Mouse (Mus musculus): ENCODE measurements around the gene Pros1. TPM values are rescaled to one million over a fixed set of nuclear protein-coding genes. Genes with fewer than 3 reads are reported as not detected.

Gene Pros1
- total RNA-seq, 2 experiments from 2014 or later: 18.5 to 21.1 TPM

DNA sequence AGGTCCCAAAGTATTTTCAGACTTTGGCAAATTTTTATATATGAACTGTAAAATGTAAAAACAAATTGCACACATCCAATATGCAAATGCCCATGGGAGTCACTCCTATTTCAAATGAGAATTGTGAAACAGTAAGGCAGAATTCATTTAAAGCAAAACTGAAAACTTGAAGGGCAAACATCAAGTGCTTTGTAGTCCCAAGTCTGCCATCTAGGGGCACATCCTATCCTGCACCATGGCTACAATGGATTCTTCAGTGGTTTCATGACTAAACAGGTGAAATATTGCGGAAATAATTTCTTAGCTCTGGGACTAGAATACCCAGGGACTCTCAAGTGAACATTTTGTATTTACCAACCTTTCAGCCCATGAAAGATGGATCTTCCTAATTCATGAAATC, 3.9 kb downstream of the Pros1 start:
- no peak for DNase-seq

DNA sequence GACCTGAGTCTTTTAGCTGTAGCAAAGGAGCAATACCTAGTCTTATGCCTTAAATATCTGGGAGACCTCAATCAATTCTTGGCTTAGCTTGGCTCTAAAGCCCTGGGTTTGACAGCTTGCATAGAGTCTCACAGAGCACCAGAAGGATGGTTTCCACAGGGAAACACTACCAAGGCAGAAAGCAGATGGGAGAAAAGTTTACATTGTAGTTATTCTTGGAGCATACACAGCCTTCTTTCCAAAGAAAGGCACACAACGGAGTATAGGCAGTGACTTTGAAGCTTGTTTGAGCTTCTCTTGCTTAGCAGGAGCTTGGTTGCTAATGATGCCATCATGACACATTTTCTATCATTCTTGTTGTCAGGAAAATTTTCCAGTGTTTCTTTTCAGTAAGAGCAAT, 6.0 kb downstream of the Pros1 start:
- intact Hi-C loops (cut with DNase I): no loop called here
- DNase-seq: no peak

More for the DNA sequence above, 3.9 kb downstream of the Pros1 start:
- intact Hi-C loops (cut with DNase I): loop anchor here (10.0 kb wide), 1 partner anchor 1997 kb away; the partner anchor contains the start of genes Cggbp1 and Zfp654

DNA sequence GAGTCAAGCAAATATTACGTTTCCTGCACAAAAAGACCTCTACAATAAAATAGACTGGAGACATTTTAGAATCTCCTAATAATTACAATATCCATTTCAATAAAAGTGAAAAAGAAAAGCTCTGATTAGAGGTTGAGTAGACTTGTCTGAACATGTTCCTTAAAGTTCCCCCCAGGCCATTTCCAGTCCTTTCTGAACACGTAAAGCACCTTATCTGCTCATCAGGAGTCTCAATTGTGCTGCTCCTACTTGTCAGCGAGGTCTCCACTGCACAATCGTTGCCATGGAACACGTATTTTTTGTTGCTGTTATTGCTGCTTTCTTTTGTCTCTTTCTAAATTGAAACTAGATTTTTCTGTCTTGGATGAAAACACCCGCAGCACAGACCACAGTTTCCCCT, 7.3 kb downstream of the Pros1 start:
- no peak for DNase-seq
- intact Hi-C loops (cut with DNase I): no loop called here

DNA sequence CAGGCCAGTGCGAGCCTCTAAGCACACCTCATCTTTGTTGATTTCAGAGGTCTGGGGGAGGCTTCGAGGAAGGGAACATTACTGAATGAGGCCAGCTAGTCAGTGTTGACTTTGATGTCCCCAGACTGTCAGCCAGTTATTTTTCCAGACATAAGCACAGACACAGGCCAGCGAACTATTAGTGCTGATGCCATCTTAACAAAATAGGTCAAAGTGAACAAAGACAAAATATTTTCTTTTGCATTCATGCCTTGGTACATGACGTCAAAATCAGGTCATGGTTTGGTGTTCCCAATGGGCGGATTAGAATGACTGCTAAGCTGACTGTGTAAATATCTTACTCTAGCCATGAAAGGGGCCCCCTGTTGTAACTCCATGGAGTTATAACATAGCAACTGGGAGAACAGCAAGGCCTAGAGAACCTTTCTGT, 18.6 kb downstream of the Pros1 start:
- no peak for DNase-seq
- intact Hi-C loops (cut with DNase I): no loop called here

DNA sequence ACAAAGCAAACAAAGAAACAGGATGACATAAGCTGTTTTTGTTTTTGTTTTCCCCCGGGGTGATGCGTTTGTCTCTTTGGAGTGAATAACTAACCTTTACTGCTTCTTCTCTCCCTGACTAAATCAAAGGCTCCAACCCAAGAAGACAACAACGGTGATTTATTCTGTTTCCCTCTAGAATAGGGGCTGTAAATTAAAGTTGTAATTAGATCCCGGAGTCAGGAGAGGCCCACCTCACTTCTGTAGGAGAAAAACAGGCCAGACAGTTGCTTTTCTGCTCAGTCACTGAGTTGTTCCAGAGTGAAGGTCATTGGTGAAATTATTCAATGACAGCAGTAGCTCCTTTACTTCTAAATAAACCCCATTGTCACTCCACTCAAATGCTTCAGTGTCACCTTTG, 19.1 kb downstream of the Pros1 start:
- DNase-seq: no peak
- intact Hi-C loops (cut with DNase I): no loop called here

DNA sequence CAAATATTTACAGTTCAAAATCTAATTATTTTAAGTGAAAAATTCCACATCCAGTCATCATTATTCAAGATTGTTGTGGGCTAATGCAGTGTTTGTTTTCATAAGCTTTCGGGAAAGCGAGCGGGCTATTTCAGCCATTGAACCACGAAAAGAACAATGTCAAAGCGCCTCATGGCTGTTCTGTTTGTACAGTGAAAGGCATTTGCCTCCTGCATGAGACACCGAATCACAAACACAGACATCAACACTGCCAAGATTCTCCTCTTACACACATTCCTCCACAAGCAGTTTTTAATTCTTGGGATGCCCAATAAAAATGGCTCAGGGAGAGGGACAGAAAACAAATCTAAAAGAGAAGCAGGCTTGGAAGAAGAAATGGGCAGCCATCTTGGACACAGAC, 20.0 kb downstream of the Pros1 start:
- intact Hi-C loops (cut with DNase I): no loop called here
- no peak for DNase-seq

DNA sequence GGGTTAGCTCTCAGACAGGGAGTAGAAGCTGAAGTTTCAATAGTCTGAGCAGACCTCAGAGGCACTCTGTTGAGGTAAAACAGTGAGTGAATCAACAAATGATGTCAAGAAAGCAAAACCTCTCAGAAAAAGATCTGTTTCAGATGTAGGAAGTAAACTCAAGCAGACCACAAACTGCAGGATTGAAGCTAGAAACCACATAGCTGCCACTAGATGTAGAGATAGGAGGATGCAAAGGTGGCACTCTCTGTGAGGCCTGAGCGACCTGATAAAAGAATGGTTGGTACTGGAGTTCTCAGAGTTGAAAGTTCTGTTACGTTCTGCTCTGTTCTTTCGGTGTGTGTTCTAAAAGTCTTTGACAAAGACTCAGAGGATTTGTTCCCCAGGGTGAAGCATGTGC, 41.7 kb downstream of the Pros1 start:
- DNase-seq: no peak
- intact Hi-C loops (cut with DNase I): no loop called here

DNA sequence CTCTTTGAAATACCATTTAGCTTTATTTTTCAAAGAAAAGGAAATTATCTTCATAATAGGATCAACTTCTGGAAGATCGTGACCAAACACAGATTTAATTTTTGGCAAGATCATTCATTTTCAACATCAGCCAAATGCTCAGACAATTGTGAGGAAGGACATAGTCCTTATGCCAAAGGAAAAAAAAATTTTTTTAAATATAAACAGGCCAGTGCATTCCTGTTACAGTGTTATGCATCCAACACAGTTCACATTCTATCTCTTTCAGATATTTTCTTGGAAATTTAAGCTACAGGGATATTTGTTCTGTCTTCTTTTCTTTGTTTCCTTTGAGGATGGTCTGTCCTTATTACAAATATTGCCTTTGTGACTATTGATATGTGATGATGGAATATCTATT, 57.3 kb downstream of the Pros1 start:
- DNase-seq: no peak
- intact Hi-C loops (cut with DNase I): no loop called here

DNA sequence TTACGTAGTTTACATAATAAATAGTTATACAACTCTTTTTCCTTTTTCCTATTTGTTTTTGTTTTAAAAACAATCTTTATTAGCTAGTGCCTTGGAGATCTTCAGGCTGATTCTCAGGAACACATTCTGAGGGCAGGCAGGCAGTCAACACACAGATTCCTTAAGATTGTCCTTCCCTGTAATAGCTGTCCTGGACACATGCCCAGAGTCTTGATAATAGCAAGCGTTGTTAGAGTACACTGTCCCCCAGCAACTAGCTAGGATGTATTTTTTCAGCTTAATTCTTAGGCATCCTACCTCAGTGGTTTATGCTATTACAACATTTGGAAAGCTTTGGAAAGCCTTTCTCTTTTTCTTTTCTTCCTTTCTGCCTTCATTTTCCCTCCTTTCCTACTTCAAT, 58.1 kb downstream of the Pros1 start:
- no peak for DNase-seq
- intact Hi-C loops (cut with DNase I): no loop called here

DNA sequence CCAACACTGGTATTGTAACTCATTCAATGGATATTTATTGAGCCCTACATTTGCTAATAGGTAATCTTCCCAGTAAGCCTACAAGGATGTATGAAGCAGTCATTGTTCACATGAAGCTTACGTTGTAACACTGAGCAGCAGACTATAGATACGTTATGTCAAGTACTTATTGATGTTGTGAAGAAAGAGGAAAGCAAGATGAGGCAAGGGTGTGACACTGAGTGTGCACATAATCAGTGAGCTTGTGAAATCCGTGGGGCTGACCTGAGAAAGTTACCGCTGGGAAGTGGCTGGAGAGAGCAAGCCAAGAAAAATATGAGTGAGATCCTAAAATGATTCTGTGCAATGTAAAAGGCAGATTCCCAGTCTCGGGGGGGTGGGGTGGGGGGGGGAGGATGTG, 61.4 kb downstream of the Pros1 start:
- intact Hi-C loops (cut with DNase I): no loop called here

DNA sequence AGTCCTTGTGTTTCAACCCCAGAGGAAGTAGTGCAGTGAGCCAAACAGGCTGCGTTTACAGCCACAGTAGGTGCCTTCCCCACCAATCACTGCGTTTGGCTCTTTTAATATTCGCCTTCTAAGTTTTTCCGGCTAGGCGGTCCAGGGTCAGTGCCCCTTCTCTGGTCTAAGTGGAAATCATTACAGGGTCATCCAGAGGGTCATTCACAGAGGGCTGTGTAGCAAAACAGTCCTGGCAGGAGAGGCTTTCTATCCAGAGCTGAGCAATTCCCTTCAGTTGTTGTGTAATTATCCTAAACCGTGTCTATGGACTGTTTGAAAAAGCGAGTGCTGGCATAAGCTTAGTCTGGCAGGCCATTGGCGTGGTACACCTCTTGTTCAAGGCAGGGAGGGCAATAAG, 68.1 kb downstream of the Pros1 start:
- intact Hi-C loops (cut with DNase I): no loop called here
- DNase-seq: no peak

More for the DNA sequence above, 61.4 kb downstream of the Pros1 start:
- no peak for DNase-seq

DNA sequence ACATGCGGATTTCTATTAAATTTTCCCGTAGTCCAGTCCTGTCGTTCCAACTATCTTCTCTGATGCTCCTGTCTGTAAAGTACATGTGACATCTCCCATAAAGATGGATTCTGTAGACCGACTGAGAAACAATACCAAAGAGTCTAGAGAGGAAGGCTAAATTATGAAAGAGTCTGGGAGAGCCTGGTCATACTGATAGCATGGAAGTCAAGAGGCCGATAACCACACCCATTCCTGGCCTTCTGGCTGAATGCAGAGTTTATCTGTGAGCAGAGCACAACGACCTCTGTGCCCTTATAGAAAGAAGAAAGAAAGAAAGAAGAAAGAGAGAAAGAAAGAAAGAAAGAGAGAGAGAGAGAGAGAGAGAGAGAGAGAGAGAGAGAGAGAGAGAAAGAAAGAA, 77.2 kb downstream of the Pros1 start:
- DNase-seq: no peak
- intact Hi-C loops (cut with DNase I): no loop called here

DNA sequence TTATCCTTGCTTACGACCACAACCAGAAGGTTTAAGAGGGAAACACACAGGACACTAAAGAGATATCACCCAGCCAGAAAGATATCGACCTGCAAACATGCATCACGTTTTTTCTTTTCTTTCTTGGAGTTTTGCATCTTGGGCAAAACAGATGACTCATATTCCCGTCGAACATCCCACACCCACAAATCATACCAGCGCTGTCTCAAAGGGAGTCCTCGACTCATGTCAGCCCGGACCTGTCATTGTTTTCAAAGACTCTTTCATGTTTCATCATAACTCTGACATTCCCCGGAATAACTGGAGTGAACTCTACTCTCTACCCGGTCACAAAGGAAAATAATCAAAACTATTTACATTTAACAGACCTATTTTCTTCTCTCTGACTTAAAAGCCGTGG, 82.2 kb downstream of the Pros1 start:
- intact Hi-C loops (cut with DNase I): no loop called here
- no peak for DNase-seq

DNA sequence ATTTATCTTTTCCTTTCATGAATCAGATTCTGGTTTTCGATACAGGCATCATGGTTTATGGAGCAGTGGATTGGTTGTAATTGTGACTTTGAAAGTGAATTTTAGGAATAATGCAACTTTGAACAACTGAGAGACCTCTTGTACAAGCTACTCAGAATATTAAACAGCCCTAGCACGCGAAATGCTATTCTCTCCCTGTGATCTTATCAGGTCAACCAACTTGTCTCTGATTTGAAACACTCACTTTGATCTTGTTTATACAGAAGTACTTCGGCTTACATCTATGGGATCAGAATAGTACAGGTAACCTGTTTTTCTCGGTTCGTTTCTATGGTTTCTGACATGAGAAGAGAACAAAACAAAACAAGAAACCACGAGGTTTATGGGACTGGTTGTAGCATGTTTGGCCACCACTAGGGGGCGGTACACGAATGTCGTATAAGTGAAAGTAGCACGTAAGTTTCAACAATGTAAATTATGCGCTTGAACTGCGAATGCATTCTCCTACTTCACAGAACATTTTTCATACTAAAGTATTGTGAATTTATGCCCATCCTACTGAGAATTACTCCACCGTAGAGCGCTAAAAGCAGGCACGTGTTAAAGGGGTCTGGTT, 86.4 kb downstream of the Pros1 start:
- peak; percentile 48 to 75 for DNase-seq
- intact Hi-C loops (cut with DNase I): loop anchor here (5.0 kb wide), 1 partner anchor 1807 kb away; no protein-coding TSS in a partner anchor

DNA sequence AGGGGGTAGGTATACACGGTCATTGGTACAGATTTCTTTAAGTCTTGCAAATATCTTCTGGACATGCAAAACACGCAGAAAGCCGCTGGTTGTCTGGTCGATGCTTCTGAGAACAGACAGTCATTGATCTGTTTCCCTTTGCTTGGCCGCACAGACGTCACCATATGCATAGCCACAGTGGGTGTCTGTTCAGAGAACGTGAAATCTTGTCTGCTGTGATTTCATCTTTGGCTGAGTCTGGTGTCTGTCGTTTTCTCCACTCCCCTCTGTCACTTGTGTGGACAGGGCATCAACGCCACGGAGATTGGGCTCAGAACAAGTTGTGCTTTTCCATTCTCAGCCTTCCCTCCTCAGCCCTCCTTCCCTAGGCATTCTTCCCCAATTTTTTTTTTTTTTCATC, 87.7 kb downstream of the Pros1 start:
- intact Hi-C loops (cut with DNase I): loop anchor here (5.0 kb wide), 1 partner anchor 1806 kb away; no protein-coding TSS in a partner anchor
- DNase-seq: no peak

DNA sequence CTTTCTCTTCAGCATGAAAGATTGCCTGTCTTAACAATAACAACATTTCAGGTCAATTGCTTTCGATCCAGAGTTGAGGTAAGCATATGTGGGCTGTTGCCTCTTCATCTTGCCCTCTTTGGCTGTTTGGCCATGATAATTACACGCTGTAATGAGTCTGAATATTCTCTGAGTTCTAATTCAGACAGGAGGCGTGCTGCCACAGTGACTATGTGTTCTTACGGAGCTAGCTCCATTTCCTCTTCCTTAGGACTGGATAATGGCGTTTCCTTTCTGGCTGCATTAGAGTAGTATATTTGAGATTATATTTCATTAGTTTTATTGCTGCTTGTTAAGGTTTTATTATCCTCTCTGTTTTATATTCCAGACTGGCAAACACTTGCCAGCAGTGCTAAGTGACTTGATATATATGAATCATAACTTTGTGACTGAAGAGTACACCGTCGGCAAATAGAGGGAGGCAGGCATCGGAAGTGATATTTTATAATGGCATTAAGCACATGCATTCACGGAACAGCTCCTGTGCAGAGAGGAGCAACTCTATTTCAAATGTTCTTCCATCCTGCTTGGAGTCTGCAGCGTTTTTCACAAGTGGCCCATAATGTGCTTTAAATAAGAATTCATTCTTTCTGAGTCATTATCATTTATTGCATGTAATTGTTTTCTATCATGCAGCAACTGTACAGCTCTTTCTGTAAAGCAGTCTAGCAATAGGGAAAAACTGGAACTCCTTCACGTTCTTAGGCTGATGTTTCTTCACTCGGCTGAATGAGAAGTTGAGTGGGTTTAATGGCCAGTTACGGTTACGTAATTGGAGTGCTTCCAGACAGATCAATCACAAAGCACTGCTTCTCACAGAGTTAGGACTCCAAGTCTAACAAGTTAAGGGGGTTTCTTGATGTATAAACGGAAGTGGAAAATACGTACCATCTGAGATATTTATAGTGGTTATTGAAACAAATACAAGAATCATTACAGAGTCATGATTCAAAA, 88.6 kb downstream of the Pros1 start:
- intact Hi-C loops (cut with DNase I): loop anchor here (5.0 kb wide), 1 partner anchor 1805 kb away; no protein-coding TSS in a partner anchor
- no peak for DNase-seq

DNA sequence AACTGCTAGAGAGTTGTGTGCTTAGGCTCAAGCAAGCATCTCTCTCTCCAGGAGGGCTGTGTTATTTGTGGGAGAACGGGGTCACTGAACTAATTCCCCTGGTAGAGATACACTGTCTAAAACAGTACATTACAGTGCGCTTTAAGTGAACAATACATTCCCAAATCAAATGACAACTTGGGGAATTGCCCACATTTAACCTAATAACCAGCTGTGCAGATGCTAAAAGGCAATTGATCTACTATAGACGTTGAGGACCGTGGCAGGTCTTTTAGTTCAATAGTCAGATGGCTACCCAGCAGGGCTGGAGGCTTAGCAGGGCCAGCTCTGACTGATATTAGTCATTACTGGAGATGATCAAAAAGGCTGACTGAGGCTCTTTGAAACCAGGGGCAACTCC, 104.4 kb downstream of the Pros1 start:
- DNase-seq: no peak
- intact Hi-C loops (cut with DNase I): no loop called here

DNA sequence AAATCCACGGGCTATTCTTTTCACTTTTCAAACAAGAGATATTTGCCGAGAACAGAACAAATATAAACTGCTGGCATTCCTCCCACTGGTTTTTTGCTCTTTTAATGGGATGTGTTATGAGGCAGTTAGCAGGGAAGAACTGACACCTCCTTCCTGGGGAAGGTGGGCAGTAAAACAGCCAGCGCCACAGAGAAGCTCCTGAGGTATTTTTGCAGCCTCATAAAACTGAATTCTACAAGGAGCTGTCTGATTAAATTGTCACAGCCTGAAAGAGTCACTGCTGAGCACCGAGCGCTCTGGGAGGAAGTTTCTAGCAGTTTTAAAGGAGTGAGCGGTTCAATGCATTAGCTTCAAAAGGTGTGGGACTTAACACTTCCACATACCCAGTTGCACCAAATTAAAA, 110.3 kb downstream of the Pros1 start:
- DNase-seq: no peak
- intact Hi-C loops (cut with DNase I): no loop called here

DNA sequence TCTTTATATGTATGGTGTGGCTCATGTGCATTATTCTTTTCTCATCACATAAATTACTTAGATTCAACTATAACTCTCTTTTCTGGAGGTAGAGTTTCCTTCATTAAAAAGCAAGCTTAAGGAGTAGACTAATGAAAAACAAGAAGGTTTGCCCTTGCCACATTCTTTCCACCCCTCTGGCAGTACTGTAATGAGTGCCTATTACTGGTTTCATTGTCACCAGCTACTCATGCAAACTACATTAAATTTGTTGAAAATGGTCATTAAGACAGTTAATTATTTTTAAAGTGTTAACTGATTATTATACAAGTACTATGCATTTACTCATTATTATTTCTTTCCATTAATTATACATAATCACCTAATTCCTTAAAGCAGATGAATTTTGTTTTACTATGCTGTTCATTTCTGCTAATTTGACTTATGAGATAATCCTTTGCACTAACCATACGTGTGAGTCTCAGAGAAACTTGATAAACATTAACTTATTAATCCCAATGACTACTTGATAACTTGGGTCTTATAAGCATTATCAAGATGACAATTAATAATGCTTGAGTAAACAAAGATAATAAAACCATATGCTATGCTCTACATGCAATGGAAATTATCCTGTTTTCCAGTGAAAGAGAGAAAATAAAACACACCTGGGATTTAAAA, 117.7 kb downstream of the Pros1 start:
- intact Hi-C loops (cut with DNase I): no loop called here
- DNase-seq: no peak

DNA sequence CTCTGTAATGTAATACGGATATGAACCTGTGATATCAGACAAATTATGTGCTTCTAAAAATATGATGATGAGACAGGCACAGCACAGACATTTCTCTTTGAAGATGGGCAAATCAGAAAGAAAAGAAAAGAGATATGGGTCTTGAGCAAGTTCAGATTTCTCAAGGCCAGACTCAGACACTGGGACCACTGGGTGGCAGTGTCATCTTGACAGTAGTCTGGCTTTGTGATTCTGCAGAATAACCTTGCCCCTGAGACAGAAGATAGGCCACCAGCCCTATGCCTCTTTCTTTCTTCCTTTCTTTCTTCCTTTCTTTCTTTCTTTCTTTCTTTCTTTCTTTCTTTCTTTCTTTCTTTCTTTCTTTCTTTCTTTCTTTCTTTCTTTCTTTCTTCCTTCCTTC, 120.8 kb downstream of the Pros1 start:
- intact Hi-C loops (cut with DNase I): no loop called here
- no peak for DNase-seq

Data from heart, postnatal 36 days (tissue).